Mouse (Mus musculus): ENCODE measurements around the gene Fxyd3.

Gene Fxyd3

DNA sequence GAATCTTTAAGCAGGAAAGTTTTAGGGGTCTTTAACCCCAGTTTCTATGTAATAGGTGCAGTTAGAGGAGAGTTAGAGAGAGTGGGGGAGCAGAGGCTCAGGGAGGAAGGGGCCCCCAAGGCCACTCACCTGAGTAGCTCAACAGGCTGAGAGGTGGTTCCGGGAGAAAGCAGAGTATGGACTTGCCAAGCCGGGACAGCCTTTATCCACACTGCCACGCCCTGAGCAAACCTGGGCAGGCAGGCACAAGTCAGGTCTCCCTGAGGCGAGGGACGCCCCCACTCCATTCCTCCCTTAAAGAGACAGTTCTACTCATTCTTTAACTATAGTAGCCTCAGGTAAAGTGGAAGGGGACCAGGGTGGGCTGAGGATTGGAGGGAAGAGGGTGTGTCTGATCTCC lies at the start of gene Fxyd3:
TSS of gene Fxyd3 (minus strand) at position 213 of the 400 bp plus-strand sequence.
- no peak for DNase-seq

DNA sequence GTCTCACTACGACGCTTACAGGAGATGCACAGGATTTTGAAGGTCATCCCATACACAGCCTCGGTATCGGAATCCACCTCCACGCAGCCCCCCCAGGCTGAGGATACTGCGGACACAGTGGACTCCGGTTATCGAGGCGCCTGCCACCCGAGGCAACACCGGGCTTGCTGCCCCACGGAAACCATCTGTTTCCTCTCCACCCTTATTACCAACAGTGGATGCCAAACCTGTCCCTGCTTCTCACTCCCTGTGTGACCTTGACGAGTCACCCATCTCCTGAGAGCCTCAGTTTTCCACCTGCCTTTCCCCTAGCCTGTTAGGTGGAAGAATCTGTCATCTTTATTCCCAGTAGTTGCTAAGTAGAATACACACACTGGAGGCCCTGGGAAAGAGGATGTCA lies 48.6 kb upstream of the Fxyd3 start:
- DNase-seq: no peak

DNA sequence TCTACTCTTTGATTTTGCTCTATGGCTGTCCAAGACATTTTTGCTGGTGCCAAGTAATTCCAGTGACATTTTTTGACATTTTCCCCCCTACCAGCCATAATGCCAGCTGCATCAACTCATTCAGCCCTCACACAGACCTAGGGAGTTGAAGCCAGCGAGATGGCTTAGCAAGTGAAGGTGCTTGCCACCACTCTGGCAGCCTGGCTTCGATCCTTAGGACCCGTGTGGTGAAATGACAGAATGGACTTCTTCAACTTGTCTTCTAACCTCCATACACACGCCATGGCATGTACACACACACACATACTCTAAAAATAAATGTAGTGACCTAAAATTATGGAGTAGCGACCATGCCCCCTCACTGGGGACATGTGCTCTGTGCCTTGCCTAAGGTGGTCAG lies 47.9 kb upstream of the Fxyd3 start:
- DNase-seq: no peak

DNA sequence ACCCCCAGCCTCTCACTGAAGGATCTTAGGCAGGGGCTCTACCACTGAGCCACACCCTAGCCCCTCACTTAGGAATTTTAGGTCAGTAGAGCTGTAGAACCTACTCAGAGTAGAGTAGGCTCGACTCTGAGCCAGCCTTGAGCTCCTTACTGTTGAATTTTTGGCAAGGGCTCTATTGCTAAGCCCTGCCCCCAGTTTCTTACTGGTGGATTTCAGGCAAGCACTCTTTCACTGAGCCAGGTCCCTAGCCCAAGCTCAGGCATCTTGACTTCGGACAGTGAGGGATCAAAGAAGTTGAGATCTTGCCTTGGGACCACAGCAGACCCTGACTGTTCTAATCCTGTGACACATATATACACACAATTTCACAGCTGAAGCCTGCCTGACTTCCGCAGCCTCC lies 47.2 kb upstream of the Fxyd3 start:
- DNase-seq: no peak

DNA sequence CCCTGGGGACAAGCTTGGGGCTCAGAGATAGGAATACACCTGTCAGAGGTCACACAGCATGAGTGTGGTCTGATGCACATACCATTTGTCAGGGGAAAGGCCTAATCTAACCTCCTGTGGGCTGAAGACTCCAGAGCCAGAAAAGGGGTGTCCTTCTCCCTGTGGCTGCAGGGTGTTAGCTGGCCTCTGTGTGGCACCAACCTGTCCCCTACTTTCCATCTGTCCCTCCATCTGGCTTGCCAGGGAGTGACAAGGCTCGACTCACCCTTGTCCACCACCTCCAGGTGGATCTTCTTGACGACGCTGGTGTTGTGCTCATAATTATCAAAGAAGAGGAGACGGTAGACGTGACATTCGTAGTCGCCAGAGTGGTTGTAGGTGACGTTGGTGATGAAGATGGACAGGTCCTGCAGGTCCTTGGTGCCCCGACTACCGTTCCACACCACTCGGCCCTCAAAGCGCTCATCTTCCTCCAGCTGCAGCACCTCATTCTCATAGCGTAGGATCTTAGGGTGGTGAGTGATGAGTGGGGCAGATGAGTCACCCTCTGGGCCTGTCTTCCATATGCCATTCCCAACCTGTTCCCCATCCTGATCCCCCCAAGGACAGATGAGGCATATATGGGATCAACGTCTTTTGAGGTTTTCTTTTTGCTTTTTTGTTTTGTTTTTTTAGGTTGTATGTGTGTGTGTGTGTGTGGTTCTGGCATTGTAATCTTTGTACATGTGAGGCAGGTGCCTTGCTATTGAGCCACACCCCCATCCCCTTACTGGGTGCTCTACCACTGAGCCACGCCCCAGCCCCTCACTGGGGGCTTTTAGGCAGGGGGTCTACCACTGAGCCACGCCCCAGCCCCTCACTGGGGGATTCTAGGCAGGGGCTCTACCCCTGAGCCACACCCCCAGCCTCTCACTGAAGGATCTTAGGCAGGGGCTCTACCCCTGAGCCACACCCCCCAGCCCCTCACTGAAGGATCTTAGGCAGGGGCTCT lies 46.4 kb upstream of the Fxyd3 start:
- no peak for DNase-seq

DNA sequence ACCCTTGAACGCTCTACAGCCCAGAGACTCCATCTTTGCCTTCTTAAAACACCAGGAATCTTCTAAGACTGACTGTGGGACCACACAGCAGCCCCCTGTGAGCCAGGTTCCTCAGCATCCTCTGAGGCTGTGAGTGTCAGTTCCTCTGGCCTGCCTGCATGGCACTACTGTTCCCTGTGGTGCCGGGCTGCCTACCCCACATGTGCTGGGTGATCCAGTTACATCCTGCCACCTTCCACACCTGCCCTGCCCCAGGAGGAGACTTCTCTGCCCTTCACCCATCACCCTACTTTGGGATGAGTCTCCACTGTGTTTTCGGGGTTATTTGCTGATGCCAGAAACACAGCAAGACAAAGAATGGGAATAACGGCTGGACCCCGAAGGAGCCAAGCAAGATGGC lies 43.1 kb upstream of the Fxyd3 start:
- no peak for DNase-seq

DNA sequence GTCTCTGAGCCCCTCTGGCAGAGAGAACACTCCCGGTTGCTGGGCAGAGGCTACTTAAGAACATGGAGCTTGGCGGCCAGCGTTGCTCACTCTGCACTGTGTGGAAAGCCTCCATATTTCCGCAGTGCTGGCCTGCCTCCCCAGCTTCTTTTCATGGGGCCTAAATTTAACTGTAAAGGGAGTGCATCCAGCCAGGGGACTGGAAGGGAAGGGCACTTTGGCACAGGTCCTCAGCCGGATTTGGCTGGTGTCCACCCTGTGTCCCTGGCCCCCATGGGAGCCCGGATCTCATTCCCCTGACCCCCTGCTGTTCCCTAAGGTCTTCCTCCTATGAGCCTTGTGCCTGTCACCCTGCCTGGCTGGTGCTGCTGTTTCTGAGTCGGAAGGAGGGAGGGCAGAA lies 42.0 kb upstream of the Fxyd3 start:
- DNase-seq: no peak

DNA sequence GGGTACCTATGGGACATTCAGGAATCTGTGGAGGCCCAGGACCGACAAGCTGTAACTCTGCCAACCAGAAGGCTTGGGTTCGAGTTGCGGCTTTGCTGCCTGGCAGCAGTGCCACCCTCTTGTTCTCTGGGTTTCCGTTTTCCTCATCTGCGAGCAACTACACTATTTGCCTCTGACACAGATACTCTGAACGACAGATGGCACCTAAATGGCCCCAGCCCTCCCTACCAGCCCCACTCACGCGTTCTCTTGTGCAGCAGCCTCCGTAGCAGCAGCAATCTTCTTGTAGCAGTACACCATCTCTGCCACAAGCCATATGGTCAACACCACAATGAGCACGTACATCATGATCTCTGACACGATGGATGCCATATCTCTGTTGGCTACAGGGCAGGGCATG lies 41.0 kb upstream of the Fxyd3 start:
- no peak for DNase-seq

DNA sequence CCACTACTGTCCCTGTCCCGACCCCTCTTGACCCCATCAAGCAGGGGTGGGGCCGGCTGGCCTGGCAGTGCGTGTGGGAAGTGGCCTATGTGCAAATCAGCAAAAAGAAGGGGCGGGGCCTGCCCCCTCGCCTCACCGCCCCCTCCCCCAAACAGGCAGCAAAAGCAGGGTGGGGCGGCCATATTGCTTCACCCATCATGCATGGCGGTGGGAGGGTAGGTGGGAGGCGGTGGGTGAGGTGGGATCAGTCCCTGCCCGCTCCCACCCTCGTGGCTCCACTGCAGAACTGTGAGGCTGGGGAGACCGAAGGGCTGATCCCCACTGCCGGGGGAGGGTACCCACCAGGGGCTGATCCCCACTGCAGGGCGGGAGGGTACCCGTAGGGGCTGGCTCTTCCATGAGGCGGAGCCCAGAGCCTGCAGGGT lies 40.2 kb upstream of the Fxyd3 start:
- DNase-seq: no peak

DNA sequence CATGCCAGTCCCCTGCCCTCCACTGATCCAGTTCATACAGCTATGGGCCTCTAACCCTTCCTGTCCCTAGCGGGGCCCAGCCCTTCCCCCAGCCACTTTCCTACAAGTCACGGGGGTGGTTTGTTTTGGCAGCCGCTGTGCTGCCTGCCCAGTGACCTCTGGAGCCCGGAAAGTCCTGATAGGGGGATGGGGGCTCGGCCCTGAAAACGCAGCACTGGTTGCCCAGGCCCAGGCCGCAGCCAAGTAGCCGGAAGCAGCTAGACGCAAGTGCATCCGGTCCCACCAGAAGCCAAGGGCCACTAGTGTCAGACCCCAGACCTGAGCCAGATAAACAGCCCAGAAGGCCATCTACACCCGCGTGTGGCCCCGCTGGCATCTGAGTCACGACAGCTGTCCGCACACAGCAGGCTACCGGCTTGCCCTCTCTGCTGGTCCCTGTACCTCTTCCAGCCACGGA lies 39.1 kb upstream of the Fxyd3 start:
- DNase-seq: no peak

DNA sequence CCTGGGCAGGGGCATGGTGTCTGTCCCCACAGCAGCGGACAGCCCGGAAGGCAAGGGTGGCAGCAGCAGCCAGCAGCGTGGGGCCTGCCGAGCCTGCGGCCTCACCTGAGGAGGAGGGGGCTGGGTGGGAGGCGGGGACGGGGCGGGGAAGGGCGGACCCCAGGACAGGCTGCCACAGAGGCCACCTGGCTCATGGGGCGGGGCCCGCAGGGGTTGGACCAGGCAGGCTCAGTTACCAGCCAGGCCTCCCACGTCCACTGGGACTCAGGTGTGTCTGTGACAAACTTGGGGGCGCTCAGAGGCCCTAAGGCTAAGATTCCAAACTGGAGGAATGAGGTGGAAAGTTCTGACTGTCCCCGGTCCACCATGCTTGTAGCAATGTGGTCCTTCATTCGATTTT lies 38.7 kb upstream of the Fxyd3 start, which contains the start of gene Hpn:
TSS of gene Hpn (minus strand) at position 109 of the 400 bp plus-strand sequence.
- DNase-seq: no peak

DNA sequence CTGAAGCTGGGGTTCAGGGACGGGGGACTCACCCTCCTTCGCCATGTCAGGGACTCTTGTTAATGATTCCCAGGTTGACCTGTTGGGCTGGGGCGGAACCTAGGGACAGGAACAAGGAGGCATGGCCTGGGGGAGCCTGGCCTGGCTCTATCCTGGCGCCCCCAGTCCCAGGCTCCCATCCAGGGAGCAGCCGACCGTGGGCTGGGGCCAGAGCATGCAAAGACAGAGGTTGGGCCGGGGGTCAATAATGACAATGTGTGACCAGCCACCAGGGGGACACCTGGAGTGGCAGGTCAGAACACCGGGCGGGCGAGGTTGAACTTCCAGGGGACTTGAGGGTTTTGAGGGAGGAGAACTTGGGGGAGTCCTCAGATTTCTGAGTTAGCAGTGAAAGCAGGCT lies 38.1 kb upstream of the Fxyd3 start:
- DNase-seq: no peak

DNA sequence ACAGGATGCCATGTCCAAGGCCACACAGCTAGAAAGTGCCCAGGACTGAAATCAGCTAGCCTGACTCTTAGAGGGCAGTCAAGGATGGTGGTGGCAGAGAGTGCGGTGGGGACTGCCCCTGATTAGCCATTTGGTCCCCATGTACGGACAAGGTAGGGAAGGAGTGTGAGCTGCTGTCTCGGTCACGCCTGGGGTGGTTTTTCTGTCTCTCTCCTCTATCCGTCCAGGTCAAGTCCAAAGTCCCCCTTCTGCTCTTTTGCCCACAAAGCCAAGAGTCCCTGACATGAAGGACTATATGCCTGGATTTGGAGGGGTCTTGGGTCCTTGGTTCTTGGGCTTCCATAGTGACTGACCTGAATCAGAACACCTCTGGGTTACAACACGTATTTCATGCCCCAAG lies 37.3 kb upstream of the Fxyd3 start:
- no peak for DNase-seq

DNA sequence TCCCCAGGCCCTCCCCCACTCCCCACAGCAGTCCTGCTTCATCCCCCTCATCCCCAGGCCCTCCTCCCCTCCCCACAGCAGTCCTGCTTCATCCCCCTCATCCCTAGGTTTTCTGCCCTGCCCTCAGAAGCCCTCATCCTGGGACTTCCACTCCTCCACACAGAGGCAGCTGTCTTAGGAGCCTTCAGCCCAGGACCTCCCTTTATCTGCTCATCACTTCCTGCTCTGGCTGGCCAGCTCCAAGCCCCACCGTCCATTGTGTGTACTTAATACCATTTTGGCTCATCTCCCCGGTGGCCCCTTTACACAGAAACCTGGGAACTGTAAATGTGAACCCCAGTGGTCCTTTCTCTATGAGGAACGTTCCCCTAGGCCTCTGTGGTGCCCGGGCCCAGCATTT lies 35.5 kb upstream of the Fxyd3 start:
- DNase-seq: no peak

DNA sequence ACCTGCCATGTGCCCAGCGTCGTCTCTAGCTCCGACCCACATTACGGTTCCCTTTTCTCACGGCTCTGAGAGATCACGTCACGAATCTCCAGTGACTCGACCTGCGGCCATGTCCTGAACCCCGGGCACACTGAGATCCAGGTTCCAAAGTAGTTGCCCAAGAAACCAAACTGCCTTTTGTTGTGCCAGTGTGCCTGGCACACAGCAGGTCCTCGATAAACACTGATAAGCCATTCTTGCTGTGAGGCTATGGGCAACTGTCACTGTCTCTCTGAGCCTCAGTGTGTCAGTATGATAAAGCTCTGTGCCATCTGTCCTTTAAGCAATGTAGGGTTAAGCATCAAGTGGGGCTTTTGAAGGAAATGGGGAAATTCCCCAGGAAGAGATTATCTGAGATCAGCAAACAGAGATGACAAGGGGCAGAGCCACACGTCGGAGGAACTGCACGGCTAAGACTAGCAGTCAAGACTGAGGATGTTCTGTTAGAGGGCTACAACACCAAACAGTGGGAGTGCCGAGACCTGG lies 34.4 kb upstream of the Fxyd3 start:
- no peak for DNase-seq

DNA sequence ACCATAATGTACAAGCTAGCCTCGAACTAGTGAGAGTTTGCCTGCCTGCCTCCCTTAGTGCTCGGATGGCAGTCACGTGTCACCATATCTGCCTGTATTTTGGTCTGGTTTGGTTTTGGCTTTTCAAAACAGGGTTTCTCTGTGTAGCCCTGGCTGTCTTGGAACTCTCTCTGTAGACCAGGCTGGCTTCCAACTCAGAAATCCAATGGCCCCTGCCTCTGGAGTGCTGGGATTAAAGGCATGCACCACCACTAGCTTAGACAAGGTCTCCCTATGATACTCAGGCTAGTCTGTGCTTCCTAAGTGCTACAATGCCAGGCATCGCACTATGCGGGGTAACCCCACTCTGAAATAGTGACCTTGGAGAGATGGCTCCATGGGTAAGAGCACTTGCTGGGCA lies 33.3 kb upstream of the Fxyd3 start:
- no peak for DNase-seq

DNA sequence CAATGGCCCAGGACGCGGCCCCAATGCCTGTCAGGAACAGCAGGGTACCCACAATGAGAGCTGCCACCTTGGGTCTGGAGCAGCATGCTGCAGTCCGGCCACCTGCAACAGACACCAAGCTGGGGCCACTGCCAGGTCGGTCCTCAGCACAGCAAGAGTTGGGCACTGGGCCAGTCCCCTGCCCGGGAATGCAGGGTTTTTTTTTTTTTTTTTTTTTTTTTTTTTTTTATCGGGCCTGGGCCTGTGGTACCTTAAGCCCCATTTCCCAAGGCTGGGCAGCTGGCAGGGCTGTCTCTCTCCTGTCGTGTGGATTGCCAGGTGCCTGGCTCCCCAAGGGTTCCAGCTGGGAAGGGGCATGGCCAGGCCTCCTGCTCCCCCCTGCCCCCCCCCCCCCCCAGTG lies 32.6 kb upstream of the Fxyd3 start:
- no peak for DNase-seq

DNA sequence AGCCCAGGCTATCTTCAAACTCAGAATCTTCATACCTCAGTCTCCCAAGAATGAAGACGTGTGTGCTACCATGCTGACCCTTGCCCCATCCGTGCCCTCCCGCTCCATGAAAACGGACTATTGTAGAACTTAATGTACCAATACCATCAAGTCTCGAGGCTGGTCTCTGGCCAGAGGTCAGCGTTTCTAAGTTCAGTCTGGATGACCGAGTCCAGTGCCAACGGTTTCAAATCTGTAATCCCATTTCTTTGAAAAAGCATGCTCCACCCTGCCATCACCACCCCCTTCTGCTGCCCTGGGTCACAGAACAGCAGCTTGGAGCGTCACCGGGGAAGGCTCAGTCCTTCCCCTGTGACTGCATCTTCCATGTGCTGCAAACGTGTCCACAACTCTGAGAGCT lies 31.3 kb upstream of the Fxyd3 start:
- DNase-seq: no peak

DNA sequence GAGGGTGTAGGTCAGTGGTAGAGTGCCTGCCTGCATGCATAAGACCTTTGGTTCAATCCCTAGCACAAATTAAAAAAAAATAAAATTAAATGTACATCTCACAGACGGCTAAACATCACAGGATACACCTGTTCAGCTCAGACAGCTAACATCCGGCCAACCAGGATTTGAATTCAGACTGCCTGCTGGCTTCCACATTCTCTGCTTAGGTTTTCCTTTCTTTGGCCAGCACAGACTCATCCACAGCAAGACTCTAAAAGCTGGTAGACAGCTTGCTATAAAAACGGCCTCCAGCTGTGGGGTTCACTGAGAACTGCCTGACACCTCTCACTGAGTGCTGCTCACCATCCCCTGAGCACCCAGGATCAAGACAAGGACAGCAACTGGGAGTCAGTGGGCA lies 29.7 kb upstream of the Fxyd3 start:
- DNase-seq: no peak

DNA sequence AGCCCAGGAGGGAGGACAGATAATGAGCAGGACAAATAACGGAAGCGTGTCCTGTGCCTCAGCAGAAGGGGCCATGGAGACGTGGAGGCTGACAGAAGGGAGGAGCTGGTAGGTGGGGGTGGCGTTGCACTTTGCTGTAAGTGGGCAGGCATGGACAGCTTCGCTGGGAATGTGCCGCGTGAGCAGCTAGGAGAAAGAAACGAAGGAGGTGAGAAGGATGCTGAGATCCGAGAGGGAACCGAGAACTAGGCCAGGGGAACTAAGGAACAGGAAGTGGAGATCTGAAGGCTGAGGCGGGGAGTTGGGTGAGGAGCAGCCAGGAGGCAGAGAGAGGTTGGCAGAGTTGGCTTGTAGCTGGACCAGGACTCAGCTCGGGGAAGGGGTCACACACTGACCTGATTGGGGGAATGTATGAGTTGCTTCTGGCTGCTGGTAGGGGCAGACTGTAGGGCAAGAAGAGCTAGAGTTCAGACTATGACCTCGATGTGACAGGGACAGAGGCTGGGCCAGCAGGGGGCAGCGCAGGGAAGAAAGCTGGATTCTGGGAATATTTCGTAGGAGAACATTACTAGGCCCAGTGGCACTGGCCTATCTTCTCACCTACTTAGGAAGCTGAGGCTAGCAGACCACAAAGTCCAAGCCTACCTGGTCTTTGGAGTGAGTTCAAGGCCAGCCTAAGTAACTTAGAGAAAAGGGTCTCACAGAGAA lies 28.7 kb upstream of the Fxyd3 start:
- peak; percentile 66 for DNase-seq

DNA sequence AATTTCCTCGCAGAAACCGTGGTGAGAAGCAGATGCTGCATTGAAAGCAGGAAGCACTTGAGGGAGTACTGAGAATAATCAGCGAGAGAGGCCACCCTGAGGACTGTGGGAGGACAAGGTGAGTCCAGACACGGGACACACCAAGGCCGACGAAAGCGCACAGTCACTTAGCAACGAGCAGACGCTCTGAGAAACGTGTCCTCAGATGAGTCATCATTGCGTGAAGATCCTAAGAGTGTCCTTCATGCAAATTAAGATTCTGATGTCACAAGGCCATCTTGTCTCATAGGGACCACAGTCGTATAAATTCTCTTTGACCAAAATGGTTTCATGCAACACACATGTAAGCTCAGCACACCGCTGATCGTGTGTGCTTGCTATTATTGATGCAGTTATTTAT lies 24.3 kb upstream of the Fxyd3 start:
- DNase-seq: no peak

DNA sequence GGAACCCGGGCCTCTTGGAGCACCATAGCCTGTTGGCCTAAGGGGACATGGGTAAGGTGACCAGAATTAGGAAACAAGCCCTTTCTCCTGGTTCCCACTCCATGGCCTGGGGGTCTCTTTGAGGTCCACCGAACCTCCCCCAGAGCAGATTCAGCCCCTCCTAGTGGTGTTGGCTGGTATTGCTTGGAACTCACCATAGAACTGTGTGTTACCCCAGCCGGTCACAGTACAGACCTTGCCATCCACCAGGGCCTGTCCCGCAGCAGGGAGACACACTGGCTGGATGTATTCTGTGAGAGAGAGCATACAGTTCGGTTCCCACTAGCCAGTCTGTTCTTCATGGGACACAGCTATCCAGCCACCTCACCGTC lies 23.1 kb upstream of the Fxyd3 start:
- peak; percentile 51 for DNase-seq

DNA sequence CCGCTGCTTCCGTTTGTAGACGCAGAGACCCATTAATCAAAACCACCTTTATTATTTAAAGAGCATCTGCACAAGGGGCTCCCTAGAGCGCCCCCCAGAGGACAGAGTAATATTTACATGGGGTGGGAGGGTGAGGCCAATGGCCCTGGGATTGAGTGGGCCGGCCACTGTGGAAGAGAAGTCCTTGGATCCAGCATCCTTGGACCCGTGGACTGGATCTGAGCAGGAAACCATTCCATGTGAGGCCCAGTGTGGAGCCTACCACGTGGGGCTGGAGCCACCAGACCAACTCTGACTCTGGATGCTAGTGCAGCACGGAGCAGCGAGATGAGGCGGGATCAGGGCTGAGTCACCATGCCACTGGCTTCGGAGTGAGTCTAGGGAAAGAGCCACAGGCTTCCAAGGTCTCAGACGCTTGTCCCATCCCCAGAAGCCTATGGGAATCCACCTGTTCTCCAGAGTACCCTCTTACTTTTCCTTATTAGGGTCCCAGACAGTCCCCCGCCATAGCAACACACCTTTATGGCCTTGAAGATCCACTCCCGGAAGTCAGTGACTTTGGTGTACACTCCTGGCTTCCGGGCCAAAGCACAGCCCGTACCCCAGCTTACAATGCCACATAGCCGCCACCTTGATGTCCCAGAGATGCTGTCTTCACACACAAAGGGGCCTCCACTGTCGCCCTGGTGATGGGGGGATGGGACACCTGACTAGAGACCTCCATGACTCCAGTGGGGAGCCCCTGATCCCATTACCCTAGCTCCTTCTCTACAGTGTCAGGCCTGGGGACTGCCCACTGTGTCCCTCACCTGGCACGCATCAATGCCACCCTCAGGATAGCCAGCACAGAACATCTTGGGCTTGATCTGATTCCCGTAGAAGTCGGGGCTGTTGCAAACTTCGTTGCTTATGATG lies 22.4 kb upstream of the Fxyd3 start:
- peak; percentile 43 for DNase-seq

Data from thymus, postnatal 4 days (tissue).